Mouse (Mus musculus) ES-E14 (cell line): Measurements from ENCODE around the gene Etnk1.

Experiments
- MAFK ChIP-seq: IDR thresholded peaks from 2 replicates; pipeline ENCODE4 v1.6.1; 2014; ENCODE audit warnings: mild to moderate bottlenecking, low read depth, low read length, inconsistent platforms; ENCODE audit not compliant: insufficient read depth
- ZC3H11A ChIP-seq: IDR thresholded peaks from 2 replicates; pipeline ENCODE4 v1.6.1; 2012; ENCODE audit warnings: low read depth, mild to moderate bottlenecking, inconsistent platforms, low read length, borderline replicate concordance
- ZNF384 ChIP-seq: IDR thresholded peaks from 2 replicates; pipeline ENCODE4 v1.6.1; 2012; ENCODE audit warnings: low read depth, low read length, inconsistent platforms

GRCm38 (mm10) chr6:143179733-143180132, 12.7 kb downstream of the Etnk1 start:
- no peak for TF ChIP-seq MAFK
- TF ChIP-seq ZNF384: no peak
- TF ChIP-seq ZC3H11A: no peak
